Mouse (Mus musculus) intestine, embryonic 16.5 days (tissue): ENCODE data around the gene Slc25a26. TPM values are rescaled to one million over a fixed set of nuclear protein-coding genes. Genes with fewer than 3 reads are reported as not detected.

Source experiments
- ATAC-seq: fragments of 200-750 bp; cut with Nextera tagmentation; 2 replicates; pipeline ENCODE4 v1.8.0; 2017; ENCODE audit warnings: moderate TSS enrichment, moderate library complexity
- H3K27ac ChIP-seq: fragments of 300-500 bp; sonication (generic); 2 replicates; pipeline ENCODE4 v1.5.1; 2014; ENCODE audit warnings: mild to moderate bottlenecking, low read length
- H3K27me3 ChIP-seq: fragments of 300-500 bp; sonication (generic); replicated peaks from 2 replicates; pipeline ENCODE4 v1.6.1; 2014; ENCODE audit warnings: low read length, control low read depth, mixed read lengths; ENCODE audit not compliant: control insufficient read depth, insufficient read depth
- H3K36me3 ChIP-seq: fragments of 300-500 bp; sonication (generic); 2 replicates; pipeline ENCODE4 v1.6.1; 2014; ENCODE audit warnings: low read length, control low read depth; ENCODE audit not compliant: control insufficient read depth, insufficient read depth
- H3K4me1 ChIP-seq: fragments of 300-500 bp; sonication (generic); 2 replicates; pipeline ENCODE4 v1.6.1; 2014; ENCODE audit warnings: low read length, control low read depth, mixed read lengths; ENCODE audit not compliant: control insufficient read depth, insufficient read depth
- H3K4me2 ChIP-seq: fragments of 300-500 bp; sonication (generic); 2 replicates; pipeline ENCODE4 v1.6.1; 2014; ENCODE audit warnings: low read depth, low read length, control low read depth
- H3K4me3 ChIP-seq: fragments of 300-500 bp; sonication (generic); 2 replicates; pipeline ENCODE4 v1.5.1; 2014; ENCODE audit warnings: mild to moderate bottlenecking, low read length
- H3K9ac ChIP-seq: fragments of 300-500 bp; sonication (generic); 2 replicates; pipeline ENCODE4 v1.6.1; 2014; ENCODE audit warnings: low read depth, low read length
- H3K9me3 ChIP-seq: fragments of 300-500 bp; sonication (generic); 2 replicates; pipeline ENCODE4 v1.6.1; 2016; ENCODE audit warnings: low read length, control low read depth; ENCODE audit not compliant: control insufficient read depth
- WGBS: fragments of 180-500 bp; shearing (Covaris S2); extraction: QIAGEN DNeasy Blood & Tissue Kit; methylation state at CpG from one replicate; pipeline ENCODE4 v1.1.7; 2014; 5-methylcytosine and 5-hydroxymethylcytosine counted together
- polyA plus RNA-seq: library from polyadenylated mRNA; unstranded; fragments of >200 nt; fragmentation: Nextera tagmentation; extraction: Ambion mirVana; gene quantifications from 2 replicates; pipeline ENCODE4 v1.2.1, GENCODE M21; 2015

Slc25a26 gene
- polyA plus RNA-seq, 1 experiment from 2014 or later: 9.2 TPM

GRCm38 (mm10) chr6:94601811-94602210 is 101.7 kb downstream of the Slc25a26 start:
- WGBS: 72% methylated on average over 5 of the region's 5 CpGs
- Histone ChIP-seq H3K9me3 (no peaks in the 10 kb centered on the region), H3K27me3 (no peaks in the 10 kb centered on the region), H3K9ac (no peak overlapping the region), H3K4me3 (no peak overlapping the region), H3K36me3 (peaks cover 4% of the 10 kb centered on the region), H3K4me1 (no peaks in the 10 kb centered on the region), H3K27ac (no peak overlapping the region), H3K4me2 (no peak overlapping the region)
- no peak for ATAC-seq

DNA sequence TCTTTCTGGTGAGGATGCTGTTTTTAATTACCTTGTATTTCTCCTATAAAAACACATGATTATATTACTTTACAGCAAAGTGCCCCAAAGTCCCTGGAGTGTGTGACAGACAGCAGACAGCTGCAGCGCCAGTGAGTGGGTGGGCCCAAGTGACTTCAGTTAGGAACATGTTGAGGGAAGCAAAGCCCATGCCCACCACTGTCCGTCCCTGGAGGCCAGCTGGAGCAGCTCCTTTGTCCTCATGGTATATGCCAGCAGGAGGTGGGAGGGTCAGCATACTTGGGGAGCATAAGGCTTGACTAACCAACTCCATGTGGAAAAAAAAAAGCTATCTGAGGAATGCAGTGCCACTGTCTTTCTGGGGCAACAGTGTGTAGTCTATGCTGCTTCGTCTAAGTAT is 103.9 kb downstream of the Slc25a26 start:
- peaks cover 10% of the 10 kb centered on the region for H3K36me3 ChIP-seq
- no peaks in the 10 kb centered on the region for H3K4me1 ChIP-seq
- H3K4me3 ChIP-seq: no peak overlapping the region
- no peak overlapping the region for H3K9ac ChIP-seq
- H3K27me3 ChIP-seq: no peaks in the 10 kb centered on the region
- no peak for ATAC-seq
- no peak overlapping the region for H3K4me2 ChIP-seq
- 68% methylated on average over 3 of the region's 3 CpGs for WGBS
- no peak overlapping the region for H3K27ac ChIP-seq
- H3K9me3 ChIP-seq: no peaks in the 10 kb centered on the region

DNA sequence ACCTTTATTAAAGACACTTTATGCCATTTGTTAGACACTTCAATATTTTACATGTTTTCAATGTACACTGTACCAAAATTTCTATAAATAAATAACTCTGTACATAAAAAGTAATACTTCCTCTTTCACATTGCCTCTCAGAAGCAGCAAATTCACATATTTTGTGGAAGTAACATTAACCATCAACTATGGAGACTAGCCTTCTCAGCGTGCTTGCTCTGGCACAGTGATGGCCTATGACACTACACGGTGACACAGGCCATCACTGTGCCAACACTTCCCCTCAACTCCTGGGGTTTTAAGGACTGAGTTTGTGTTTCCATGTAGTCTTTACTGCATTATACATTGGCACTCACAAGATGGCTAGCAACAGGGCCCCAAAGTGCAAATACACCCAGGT is 104.4 kb downstream of the Slc25a26 start:
- 91% methylated on average over 2 of the region's 2 CpGs for WGBS
- H3K27me3 ChIP-seq: no peaks in the 10 kb centered on the region
- H3K36me3 ChIP-seq: peaks cover 10% of the 10 kb centered on the region
- no peaks in the 10 kb centered on the region for H3K4me1 ChIP-seq
- no peaks in the 10 kb centered on the region for H3K9me3 ChIP-seq
- no peak overlapping the region for H3K4me3 ChIP-seq
- H3K9ac ChIP-seq: no peak overlapping the region
- no peak overlapping the region for H3K27ac ChIP-seq
- no peak for ATAC-seq
- H3K4me2 ChIP-seq: no peak overlapping the region

DNA sequence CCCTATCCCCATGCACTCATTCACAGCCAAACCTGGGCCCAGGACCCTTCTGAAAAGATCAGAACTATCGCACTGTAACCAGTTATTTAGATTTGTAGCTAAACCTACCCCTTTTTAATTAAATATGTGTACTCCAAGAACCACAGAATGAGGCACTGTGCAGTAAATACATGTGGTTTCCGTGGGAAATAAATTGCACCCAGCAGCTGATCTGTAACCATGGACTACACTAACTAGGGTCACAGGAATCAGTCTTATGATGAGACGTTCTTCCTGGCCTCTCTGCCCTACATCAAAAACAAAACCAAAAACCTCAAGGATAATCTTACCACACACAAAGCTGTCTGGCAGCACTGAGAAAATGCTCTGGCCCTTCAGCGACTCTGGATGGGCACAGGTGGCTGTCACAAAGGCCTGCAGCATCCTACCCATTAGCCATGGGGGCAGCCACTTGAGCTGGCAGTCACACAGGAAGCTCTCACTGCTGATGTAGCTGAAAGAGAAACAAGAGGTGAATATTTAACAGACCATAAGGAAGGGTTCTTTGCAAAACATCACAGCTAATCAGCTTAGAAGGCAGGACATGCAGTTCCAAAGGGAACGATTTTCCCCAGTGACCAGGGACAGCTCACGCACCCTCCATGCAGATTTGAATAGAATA is 113.2 kb downstream of the Slc25a26 start:
- Histone ChIP-seq H3K9ac (no peak overlapping the region), H3K4me1 (no peaks in the 10 kb centered on the region), H3K27me3 (no peaks in the 10 kb centered on the region), H3K36me3 (peaks cover 12% of the 10 kb centered on the region), H3K4me2 (no peak overlapping the region), H3K4me3 (no peak overlapping the region), H3K27ac (no peak overlapping the region), H3K9me3 (no peaks in the 10 kb centered on the region)
- 79% methylated on average over 6 of the region's 6 CpGs for WGBS
- ATAC-seq: no peak

- Histone ChIP-seq H3K4me1 (no peaks in the 10 kb centered on the region), H3K4me3 (no peak overlapping the region), H3K36me3 (peaks cover 16% of the 10 kb centered on the region), H3K27me3 (no peaks in the 10 kb centered on the region), H3K9ac (no peak overlapping the region), H3K4me2 (no peak overlapping the region), H3K9me3 (no peaks in the 10 kb centered on the region), H3K27ac (no peak overlapping the region)
- WGBS: 80% methylated on average over 6 of the region's 6 CpGs
- no peak for ATAC-seq
These were observed 114.2 kb downstream of the Slc25a26 start for GRCm38 (mm10) chr6:94614346-94614745.

DNA sequence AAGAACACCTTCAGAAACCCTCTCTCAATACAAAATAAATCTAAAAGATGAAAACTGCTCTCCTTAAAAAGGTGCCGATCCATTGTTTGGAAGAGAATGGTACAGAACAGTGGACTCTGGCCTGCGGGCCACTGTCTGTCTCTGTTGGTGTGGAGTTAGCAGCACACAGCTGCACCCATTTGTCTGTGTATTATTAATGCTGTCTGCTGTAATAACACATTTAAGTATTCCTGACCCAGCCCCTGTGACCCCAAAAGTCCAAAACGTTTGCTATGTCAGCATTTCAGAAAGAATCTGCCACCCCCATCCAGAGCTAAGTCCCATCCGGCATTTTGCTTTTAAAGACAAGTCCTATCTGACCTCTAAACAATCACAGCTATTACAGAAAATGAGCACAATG is 115.8 kb downstream of the Slc25a26 start:
- no peaks in the 10 kb centered on the region for H3K27me3 ChIP-seq
- peaks cover 19% of the 10 kb centered on the region for H3K36me3 ChIP-seq
- H3K4me2 ChIP-seq: no peak overlapping the region
- H3K4me3 ChIP-seq: no peak overlapping the region
- no peak overlapping the region for H3K27ac ChIP-seq
- no peak for ATAC-seq
- H3K9ac ChIP-seq: no peak overlapping the region
- H3K4me1 ChIP-seq: no peaks in the 10 kb centered on the region
- 75% methylated on average over 4 of the region's 4 CpGs for WGBS
- H3K9me3 ChIP-seq: no peaks in the 10 kb centered on the region

DNA sequence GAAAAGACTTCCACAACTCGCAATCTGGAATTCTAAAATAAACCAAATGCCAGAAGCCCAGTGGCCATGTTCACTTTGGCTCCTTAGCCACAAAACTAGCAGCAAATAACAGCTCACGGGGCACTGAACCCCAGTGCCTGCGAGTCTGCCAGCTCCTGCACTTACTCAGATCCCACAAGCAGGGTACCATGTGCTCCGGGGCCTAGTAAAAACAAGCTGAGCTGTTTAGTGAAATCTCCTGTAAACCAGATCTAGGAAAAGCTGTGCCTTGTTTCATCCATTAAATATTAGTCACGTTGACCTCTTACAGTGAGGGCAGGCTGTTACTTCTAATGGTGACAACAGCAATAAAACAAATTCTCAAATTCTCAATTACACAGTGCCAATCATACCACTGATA is 118.5 kb downstream of the Slc25a26 start:
- Histone ChIP-seq H3K4me2 (no peak overlapping the region), H3K4me3 (no peak overlapping the region), H3K27me3 (no peaks in the 10 kb centered on the region), H3K27ac (no peak overlapping the region), H3K9ac (no peak overlapping the region), H3K36me3 (peaks cover 17% of the 10 kb centered on the region), H3K9me3 (no peaks in the 10 kb centered on the region), H3K4me1 (no peaks in the 10 kb centered on the region)
- 79% methylated on average over 5 of the region's 5 CpGs for WGBS
- no peak for ATAC-seq

DNA sequence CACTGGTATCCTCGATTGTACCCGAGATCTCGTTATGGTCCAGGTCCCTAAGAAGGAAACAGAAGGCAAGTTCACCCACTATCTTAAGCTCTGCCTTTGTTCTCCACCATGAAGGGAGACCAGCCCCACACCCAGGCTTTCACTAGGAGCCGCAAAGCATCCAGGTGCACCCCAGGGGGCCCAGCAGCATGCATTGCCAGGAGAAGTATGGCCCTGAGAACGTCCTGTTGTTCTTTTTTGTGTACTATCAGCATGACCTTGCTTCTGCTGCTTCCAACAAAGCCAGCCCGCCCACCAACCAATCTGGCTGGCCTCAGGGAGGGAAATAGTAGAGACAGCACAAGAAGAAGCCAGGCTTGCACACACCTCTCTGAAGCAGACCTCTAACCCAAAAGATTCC is 120.2 kb downstream of the Slc25a26 start:
- 81% methylated on average over 6 of the region's 6 CpGs for WGBS
- Histone ChIP-seq H3K4me2 (no peak overlapping the region), H3K4me1 (no peaks in the 10 kb centered on the region), H3K27me3 (no peaks in the 10 kb centered on the region), H3K36me3 (peaks cover 11% of the 10 kb centered on the region), H3K4me3 (no peak overlapping the region), H3K27ac (no peak overlapping the region), H3K9me3 (no peaks in the 10 kb centered on the region), H3K9ac (no peak overlapping the region)
- no peak for ATAC-seq

DNA sequence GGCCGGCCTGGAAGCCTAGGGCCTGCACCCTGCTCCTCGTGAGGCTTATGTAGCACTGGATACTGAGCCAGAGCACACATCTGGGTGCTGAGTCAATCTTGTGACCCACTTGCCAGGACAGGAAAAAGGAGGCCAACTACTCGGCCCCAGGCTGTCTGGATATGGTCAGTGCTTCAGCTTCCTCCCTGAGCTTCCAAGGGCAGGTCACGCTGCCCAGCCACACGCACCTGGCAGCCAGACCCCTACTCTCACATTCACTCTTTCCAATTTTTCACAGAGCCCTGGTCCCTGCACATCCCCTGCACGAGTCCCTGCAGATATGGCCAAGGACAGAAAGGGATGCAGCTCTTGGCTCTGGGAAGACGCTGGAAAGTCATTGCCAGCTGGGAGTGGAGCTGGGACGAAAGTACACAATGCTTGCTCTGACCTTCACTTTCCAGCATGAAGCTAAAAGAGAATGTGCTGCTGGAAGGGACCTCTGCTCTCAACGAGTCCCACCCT is 120.7 kb downstream of the Slc25a26 start:
- ATAC-seq: no peak
- no peaks in the 10 kb centered on the region for H3K4me1 ChIP-seq
- H3K27me3 ChIP-seq: no peaks in the 10 kb centered on the region
- H3K4me2 ChIP-seq: no peak overlapping the region
- H3K9ac ChIP-seq: no peak overlapping the region
- WGBS: 75% methylated on average over 9 of the region's 9 CpGs
- H3K4me3 ChIP-seq: no peak overlapping the region
- no peak overlapping the region for H3K27ac ChIP-seq
- no peaks in the 10 kb centered on the region for H3K9me3 ChIP-seq
- peaks cover 11% of the 10 kb centered on the region for H3K36me3 ChIP-seq

DNA sequence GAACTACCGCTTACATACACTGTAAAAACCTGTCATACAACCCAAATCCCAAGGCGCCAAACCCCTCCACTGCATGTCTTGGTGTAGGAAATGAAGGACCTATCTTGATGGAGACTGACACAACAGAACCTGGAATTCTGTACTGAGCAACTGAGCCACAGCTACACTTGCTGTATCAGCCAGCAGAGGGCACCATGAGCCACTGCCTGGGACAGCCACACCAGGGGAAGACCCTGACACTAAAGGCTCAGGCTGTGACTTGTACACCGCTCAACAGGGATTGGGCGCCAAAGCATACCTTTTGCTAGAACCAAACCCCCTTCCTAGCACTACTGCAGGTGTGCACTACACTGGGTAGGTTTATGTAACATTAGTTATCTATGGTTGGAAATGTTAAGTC is 122.9 kb downstream of the Slc25a26 start:
- H3K27me3 ChIP-seq: no peaks in the 10 kb centered on the region
- no peak overlapping the region for H3K4me2 ChIP-seq
- 79% methylated on average over 4 of the region's 4 CpGs for WGBS
- H3K4me3 ChIP-seq: no peak overlapping the region
- ATAC-seq: peak; percentile 69
- H3K9ac ChIP-seq: no peak overlapping the region
- H3K36me3 ChIP-seq: peaks cover 11% of the 10 kb centered on the region
- H3K27ac ChIP-seq: no peak overlapping the region
- H3K9me3 ChIP-seq: no peaks in the 10 kb centered on the region
- no peaks in the 10 kb centered on the region for H3K4me1 ChIP-seq
